Mouse (Mus musculus) hindbrain, embryonic 12.5 days (tissue): Measurements from ENCODE around the gene Tbkbp1. TPM values are rescaled to one million over a fixed set of nuclear protein-coding genes. Genes with fewer than 3 reads are reported as not detected.
"Not testable (repeated sequence)": the region's sequence is repeated elsewhere in the genome, so short reads cannot be mapped to it uniquely, and the experiment has no call there.

Experiments used
- ATAC-seq: fragments of 200-750 bp; cut with Nextera tagmentation; 2 replicates; pipeline ENCODE4 v1.8.0; 2017; ENCODE audit warnings: moderate TSS enrichment; ENCODE audit not compliant: low FRiP score
- H3K27ac ChIP-seq: fragments of 300-500 bp; sonication (generic); 2 replicates; pipeline ENCODE4 v1.5.1; 2016; ENCODE audit warnings: mild to moderate bottlenecking
- H3K27me3 ChIP-seq: fragments of 300-500 bp; sonication (generic); 2 replicates; pipeline ENCODE4 v1.6.1; 2016; ENCODE audit warnings: mild to moderate bottlenecking
- H3K36me3 ChIP-seq: fragments of 300-500 bp; sonication (generic); 2 replicates; pipeline ENCODE4 v1.6.1; 2016; ENCODE audit warnings: mild to moderate bottlenecking
- H3K4me1 ChIP-seq: fragments of 300-500 bp; sonication (generic); 2 replicates; pipeline ENCODE4 v1.6.1; 2016
- H3K4me2 ChIP-seq: fragments of 300-500 bp; sonication (generic); replicated peaks from 2 replicates; pipeline ENCODE4 v1.6.1; 2016; ENCODE audit warnings: mild to moderate bottlenecking
- H3K4me3 ChIP-seq: fragments of 300-500 bp; sonication (generic); 2 replicates; pipeline ENCODE4 v1.5.1; 2016; ENCODE audit warnings: mild to moderate bottlenecking
- H3K9ac ChIP-seq: fragments of 300-500 bp; sonication (generic); 2 replicates; pipeline ENCODE4 v1.6.1; 2016; ENCODE audit warnings: mild to moderate bottlenecking, moderate library complexity
- H3K9me3 ChIP-seq: fragments of 300-500 bp; sonication (generic); replicated peaks from 2 replicates; pipeline ENCODE4 v1.6.1; 2016; ENCODE audit warnings: mild to moderate bottlenecking
- WGBS: fragments of 180-500 bp; shearing (Covaris S2); methylation state at CpG from one replicate; pipeline ENCODE4 v1.1.7; 2016; 5-methylcytosine and 5-hydroxymethylcytosine counted together
- polyA plus RNA-seq: library from polyadenylated mRNA; unstranded; fragments of >200 nt; fragmentation: Nextera tagmentation; extraction: Ambion mirVana; gene quantifications from 2 replicates; pipeline ENCODE4 v1.2.1, GENCODE M21; 2016

The Tbkbp1 gene
- 10.1 and 10.5 TPM in 2 replicates for polyA plus RNA-seq

- peaks cover 21% of the 10 kb centered on the region; the same call in 1 of the 2 replicates for H3K27me3 ChIP-seq
- H3K27ac ChIP-seq: peak within 1 kb of the TSS; percentile 96
- peak within 1 kb of the TSS; percentile 91 for H3K9ac ChIP-seq
- H3K4me1 ChIP-seq: peaks cover 33% of the 10 kb centered on the region
- H3K9me3 ChIP-seq: no peaks in the 10 kb centered on the region
- WGBS: under 1% methylated on average over 24 of the region's 64 CpGs
- H3K4me2 ChIP-seq: peak within 1 kb of the TSS; percentile 86
- peaks cover 22% of the 10 kb centered on the region for H3K36me3 ChIP-seq
- H3K4me3 ChIP-seq: peak within 1 kb of the TSS; percentile 81
- peak; percentile 54 for ATAC-seq
Observed at GRCm38 (mm10) chr11:97151343-97151801, at the start of gene Tbkbp1. Gene Tbkbp1, minus strand, starts transcription at chr11:97151495.

GRCm38 (mm10) chr11:97199519-97199918 lies 48.2 kb upstream of the Tbkbp1 start:
- WGBS: 88% methylated on average over 6 of the region's 6 CpGs

GRCm38 (mm10) chr11:97198601-97199000 lies 47.3 kb upstream of the Tbkbp1 start:
- Histone ChIP-seq H3K9ac (no peak overlapping the region), H3K36me3 (no peaks in the 10 kb centered on the region), H3K9me3 (no peaks in the 10 kb centered on the region), H3K27me3 (no peaks in the 10 kb centered on the region), H3K4me1 (no peaks in the 10 kb centered on the region), H3K4me2 (no peak overlapping the region), H3K27ac (no peak overlapping the region), H3K4me3 (no peak overlapping the region)
- 17% methylated on average over 5 of the region's 5 CpGs for WGBS
- ATAC-seq: no peak

More at GRCm38 (mm10) chr11:97199519-97199918, 48.2 kb upstream of the Tbkbp1 start:
- Histone ChIP-seq H3K27me3 (no peaks in the 10 kb centered on the region), H3K4me3 (no peak overlapping the region), H3K27ac (no peak overlapping the region), H3K4me2 (no peak overlapping the region), H3K36me3 (no peaks in the 10 kb centered on the region), H3K9me3 (no peaks in the 10 kb centered on the region), H3K9ac (no peak overlapping the region), H3K4me1 (no peaks in the 10 kb centered on the region)
- ATAC-seq: no peak

- Histone ChIP-seq H3K9ac (no peak overlapping the region), H3K4me3 (no peak overlapping the region), H3K9me3 (no peaks in the 10 kb centered on the region), H3K4me1 (no peaks in the 10 kb centered on the region), H3K27me3 (no peaks in the 10 kb centered on the region), H3K36me3 (no peaks in the 10 kb centered on the region), H3K27ac (no peak overlapping the region), H3K4me2 (no peak overlapping the region)
- no peak for ATAC-seq
- WGBS: 85% methylated on average over 8 of the region's 8 CpGs
Observed at GRCm38 (mm10) chr11:97197021-97197420, 45.7 kb upstream of the Tbkbp1 start.

- 55% methylated on average over 12 of the region's 12 CpGs for WGBS
- Histone ChIP-seq H3K9me3 (no peaks in the 10 kb centered on the region), H3K27me3 (no peaks in the 10 kb centered on the region), H3K27ac (no peak overlapping the region), H3K9ac (no peak overlapping the region), H3K4me1 (no peaks in the 10 kb centered on the region), H3K36me3 (no peaks in the 10 kb centered on the region), H3K4me3 (no peak overlapping the region), H3K4me2 (no peak overlapping the region)
- ATAC-seq: no peak
Observed at GRCm38 (mm10) chr11:97196541-97196940, 45.2 kb upstream of the Tbkbp1 start.

- peaks cover 9% of the 10 kb centered on the region; the same call in 1 of the 2 replicates for H3K4me1 ChIP-seq
- H3K36me3 ChIP-seq: no peaks in the 10 kb centered on the region
- H3K4me3 ChIP-seq: no peak overlapping the region
- H3K27me3 ChIP-seq: no peaks in the 10 kb centered on the region
- no peak overlapping the region for H3K9ac ChIP-seq
- H3K4me2 ChIP-seq: no peak overlapping the region
- H3K9me3 ChIP-seq: no peaks in the 10 kb centered on the region
- ATAC-seq: no peak
- no peak overlapping the region for H3K27ac ChIP-seq
Observed at GRCm38 (mm10) chr11:97192621-97192951, 41.3 kb upstream of the Tbkbp1 start.

GRCm38 (mm10) chr11:97191915-97192620 lies 40.8 kb upstream of the Tbkbp1 start:
- no peaks in the 10 kb centered on the region for H3K27me3 ChIP-seq
- no peaks in the 10 kb centered on the region for H3K36me3 ChIP-seq
- peaks cover 9% of the 10 kb centered on the region; the same call in 1 of the 2 replicates for H3K4me1 ChIP-seq
- no peak for ATAC-seq
- no peak overlapping the region for H3K9ac ChIP-seq
- WGBS: 76% methylated on average over 6 of the region's 6 CpGs
- no peaks in the 10 kb centered on the region for H3K9me3 ChIP-seq
- no peak overlapping the region for H3K27ac ChIP-seq
- H3K4me3 ChIP-seq: no peak overlapping the region
- no peak overlapping the region for H3K4me2 ChIP-seq

- WGBS: 94% methylated on average over 6 of the region's 6 CpGs
- Histone ChIP-seq H3K9me3 (no peaks in the 10 kb centered on the region), H3K27me3 (no peaks in the 10 kb centered on the region), H3K4me1 (peaks cover 14% of the 10 kb centered on the region), H3K4me3 (no peak overlapping the region), H3K27ac (no peak overlapping the region), H3K4me2 (no peak overlapping the region), H3K9ac (no peak overlapping the region), H3K36me3 (no peaks in the 10 kb centered on the region)
- ATAC-seq: no peak
Observed at GRCm38 (mm10) chr11:97190992-97191391, 39.7 kb upstream of the Tbkbp1 start.

- not testable (repeated sequence) for H3K36me3 ChIP-seq, H3K9me3 ChIP-seq, H3K27ac ChIP-seq, H3K27me3 ChIP-seq, ATAC-seq, H3K9ac ChIP-seq
- peak overlapping the region; percentile 84 for H3K4me2 ChIP-seq
- 91% methylated on average over 6 of the region's 6 CpGs for WGBS
- H3K4me3 ChIP-seq: peak overlapping the region; percentile 92; the same call in 1 of the 2 replicates
- peaks cover 23% of the 10 kb centered on the region for H3K4me1 ChIP-seq
Observed at GRCm38 (mm10) chr11:97189645-97190044, 38.4 kb upstream of the Tbkbp1 start.

- 0 out of 2 replicates have a peak overlapping the region, but pooled peaks have one; percentile 94 for H3K27ac ChIP-seq
- peak overlapping the region; percentile 84 for H3K4me2 ChIP-seq
- H3K9ac ChIP-seq: no peak overlapping the region
- peaks cover 26% of the 10 kb centered on the region for H3K4me1 ChIP-seq
- no peak for ATAC-seq
- H3K27me3 ChIP-seq: no peaks in the 10 kb centered on the region
- no peaks in the 10 kb centered on the region for H3K9me3 ChIP-seq
- WGBS: 54% methylated on average over 3 of the region's 3 CpGs
- H3K36me3 ChIP-seq: peaks cover 10% of the 10 kb centered on the region
- peak overlapping the region; percentile 92 for H3K4me3 ChIP-seq
Observed at GRCm38 (mm10) chr11:97189231-97189630, 37.9 kb upstream of the Tbkbp1 start.

- H3K27ac ChIP-seq: peak overlapping the region; percentile 94
- WGBS: under 1% methylated on average over 15 of the region's 15 CpGs
- no peak for ATAC-seq
- H3K4me1 ChIP-seq: peaks cover 26% of the 10 kb centered on the region
- peak overlapping the region; percentile 65 for H3K9ac ChIP-seq
- H3K4me3 ChIP-seq: peak overlapping the region; percentile 92
- peaks cover 16% of the 10 kb centered on the region for H3K36me3 ChIP-seq
- H3K27me3 ChIP-seq: no peaks in the 10 kb centered on the region
- H3K4me2 ChIP-seq: peak overlapping the region; percentile 84
- no peaks in the 10 kb centered on the region for H3K9me3 ChIP-seq
Observed at GRCm38 (mm10) chr11:97188643-97188955, 37.3 kb upstream of the Tbkbp1 start.

GRCm38 (mm10) chr11:97187764-97188642 lies 36.7 kb upstream of the Tbkbp1 start, which contains the start of gene Kpnb1:
Gene Kpnb1, minus strand, starts transcription at chr11:97187881.
- H3K27ac ChIP-seq: peak within 1 kb of the TSS; percentile 98
- H3K27me3 ChIP-seq: no peaks in the 10 kb centered on the region
- WGBS: under 1% methylated on average over 87 of the region's 101 CpGs
- peak; percentile 96 for ATAC-seq
- peaks cover 22% of the 10 kb centered on the region for H3K36me3 ChIP-seq
- peak within 1 kb of the TSS; percentile 92 for H3K4me3 ChIP-seq
- H3K4me1 ChIP-seq: peaks cover 26% of the 10 kb centered on the region
- H3K9ac ChIP-seq: peak within 1 kb of the TSS; percentile 95
- H3K9me3 ChIP-seq: no peaks in the 10 kb centered on the region
- H3K4me2 ChIP-seq: peak within 1 kb of the TSS; percentile 84
